Mouse (Mus musculus) lung, postnatal 0 days (tissue): ENCODE data around the gene Cerk.

ENCODE experiments used
- CTCF ChIP-seq: IDR thresholded peaks from 2 replicates; pipeline ENCODE4 v1.5.1; 2016; ENCODE audit warnings: antibody characterized with exemption, mild to moderate bottlenecking
- EP300 ChIP-seq: IDR thresholded peaks from 2 replicates; pipeline ENCODE4 v1.6.1; 2016; ENCODE audit warnings: antibody characterized with exemption, mild to moderate bottlenecking, control low read depth

- TF ChIP-seq CTCF (no peak), EP300 (peak; percentile 16; the same call in 1 of the 2 replicates)
Observed at GRCm38 (mm10) chr15:86113342-86113710, 72.6 kb downstream of the Cerk start.
